Mouse (Mus musculus): ENCODE results near the gene Dgke. TPM values are rescaled to one million over a fixed set of nuclear protein-coding genes. Genes with fewer than 3 reads are reported as not detected.

Dgke gene
- polyA plus RNA-seq (2015; fragmentation: Illumina TruSeq; extraction: RNeasy Lipid Tissue Mini Kit (QIAGEN cat#74804); ENCODE audit: low read depth, low replicate concordance), result 34.4 TPM

GRCm38 (mm10) chr11:89066750-89067149, at the start of gene Dgke:
TSS of gene Dgke (minus strand) at chr11:89066850.

DNA sequence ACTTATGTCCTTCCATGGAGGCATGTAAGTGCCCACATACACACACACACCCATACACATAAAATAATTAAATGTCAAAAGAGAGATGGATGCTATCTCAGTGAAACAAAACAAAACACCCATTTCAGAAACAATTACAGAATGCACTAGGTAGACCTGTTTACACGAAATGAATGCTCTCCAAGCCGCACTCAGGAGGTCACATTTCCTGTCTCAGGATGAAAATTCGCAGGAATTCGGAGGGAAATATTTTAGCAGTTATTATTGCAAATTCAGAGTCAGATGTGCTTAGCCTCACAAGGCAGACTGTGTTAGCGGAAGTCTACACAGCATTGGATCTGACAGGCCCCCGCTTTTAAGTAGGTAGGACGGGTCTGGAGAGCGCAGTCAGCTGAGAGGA, 6.9 kb upstream of the Dgke start, which contains the start of gene Gm525:
Gene Gm525, plus strand, starts transcription at position 301 of the 400 bp plus-strand sequence.

GRCm38 (mm10) chr11:88998974-88999722, 67.5 kb downstream of the Dgke start, which contains the start of gene Trim25:
TSS of gene Trim25 (plus strand) at chr11:88999376.

Other genes starting within 250 kb of the Dgke start
- gene Akap1, start 202.3 kb downstream of the Dgke start, polyA plus RNA-seq (2015; fragmentation: Illumina TruSeq; extraction: RNeasy Lipid Tissue Mini Kit (QIAGEN cat#74804); ENCODE audit: low read depth, low replicate concordance), result 25.9 TPM
- gene Scpep1, start 111.4 kb downstream of the Dgke start, polyA plus RNA-seq (2015; fragmentation: Illumina TruSeq; extraction: RNeasy Lipid Tissue Mini Kit (QIAGEN cat#74804); ENCODE audit: low read depth, low replicate concordance), result 21.4 TPM
- not detected for gene Elobl, start 99.9 kb downstream of the Dgke start, polyA plus RNA-seq (2015; fragmentation: Illumina TruSeq; extraction: RNeasy Lipid Tissue Mini Kit (QIAGEN cat#74804); ENCODE audit: low read depth, low replicate concordance)
- 24.1 TPM for gene Coil, start 96.6 kb downstream of the Dgke start, polyA plus RNA-seq (2015; fragmentation: Illumina TruSeq; extraction: RNeasy Lipid Tissue Mini Kit (QIAGEN cat#74804); ENCODE audit: low read depth, low replicate concordance)
- gene Trim25, start 67.5 kb downstream of the Dgke start, polyA plus RNA-seq (2015; fragmentation: Illumina TruSeq; extraction: RNeasy Lipid Tissue Mini Kit (QIAGEN cat#74804); ENCODE audit: low read depth, low replicate concordance), result 4.7 TPM
- not detected for gene Gm525, start 7.0 kb upstream of the Dgke start, polyA plus RNA-seq (2015; fragmentation: Illumina TruSeq; extraction: RNeasy Lipid Tissue Mini Kit (QIAGEN cat#74804); ENCODE audit: low read depth, low replicate concordance)
- 7.1 TPM for gene Nog, start 235.5 kb upstream of the Dgke start, polyA plus RNA-seq (2015; fragmentation: Illumina TruSeq; extraction: RNeasy Lipid Tissue Mini Kit (QIAGEN cat#74804); ENCODE audit: low read depth, low replicate concordance)

Measured in brain, adult 10 weeks (tissue).